Mouse (Mus musculus): ENCODE measurements around the gene Gm2696.

DNA sequence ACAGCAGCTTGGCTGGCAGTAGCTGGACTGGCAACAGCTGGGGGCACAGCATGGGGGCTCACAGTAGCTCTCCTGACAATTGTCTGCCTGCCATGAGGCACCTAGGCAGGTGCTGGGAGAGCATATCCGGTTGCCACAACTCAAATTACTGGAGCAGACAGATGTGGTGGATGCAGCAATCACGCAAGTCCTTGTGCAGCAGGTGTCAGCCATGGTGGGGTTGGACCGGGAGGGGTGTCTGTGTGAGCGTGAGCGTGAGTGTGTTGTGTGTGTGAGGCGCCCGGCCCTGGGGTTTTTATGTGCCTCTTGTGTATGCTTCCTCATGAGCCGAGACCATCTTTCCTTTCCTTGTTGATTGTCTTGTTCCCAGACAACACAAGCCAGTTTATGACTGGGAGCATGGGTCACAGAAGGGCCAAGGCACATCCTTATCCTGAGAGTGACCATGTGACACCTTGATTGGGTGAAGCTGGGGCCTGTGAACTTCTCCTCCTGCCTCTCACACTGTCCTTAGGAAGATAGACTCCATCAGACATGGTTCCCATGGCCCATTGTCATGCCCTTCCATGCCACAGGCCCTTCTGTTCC, 15.5 kb upstream of the Gm2696 start, which contains the start of gene Gm19668:
- no peak for TF ChIP-seq POLR2A (IDR thresholded peaks at IDR 0.05; ENCODE audit: insufficient read length, low read depth)
- no peak for TF ChIP-seq TCF12 (IDR thresholded peaks at IDR 0.05; ENCODE audit: insufficient read depth, poor library complexity, severe bottlenecking)
- no peak for TF ChIP-seq MAX (IDR thresholded peaks at IDR 0.05; ENCODE audit: low read depth)
- TF ChIP-seq CEBPB (IDR thresholded peaks at IDR 0.05; ENCODE audit: insufficient read depth, poor library complexity, severe bottlenecking) = no peak
- TF ChIP-seq MYOG (IDR thresholded peaks at IDR 0.05; ENCODE audit: control insufficient read depth in 1 of 3, insufficient read depth in 1 of 3, insufficient read length in 2 of 3, low read depth in 2 of 3) = no peak
- TF ChIP-seq E2F4 (IDR thresholded peaks at IDR 0.05; ENCODE audit: insufficient read depth) = no peak
- no peak for TF ChIP-seq USF1 (IDR thresholded peaks at IDR 0.05; ENCODE audit: low read depth)
- TF ChIP-seq TCF3 (IDR thresholded peaks at IDR 0.05; ENCODE audit: insufficient read length, low read depth) = no peak
- TF ChIP-seq MYOD1 (IDR thresholded peaks at IDR 0.05; ENCODE audit: control insufficient read depth in 1 of 3, insufficient read length in 2 of 3, low read depth in 2 of 3) = peak in 1 of 3 experiments; percentile 38
- no peak for TF ChIP-seq POLR2AphosphoS2 (IDR thresholded peaks at IDR 0.05; ENCODE audit: insufficient read length, low read depth)
- TF ChIP-seq REST (IDR thresholded peaks at IDR 0.05; ENCODE audit: insufficient read depth, insufficient read length) = no peak

Data from myocyte (in vitro differentiated cells).